Mouse (Mus musculus) heart, embryonic 11.5 days (tissue): ENCODE measurements around the gene Rnaset2a. TPM values are rescaled to one million over a fixed set of nuclear protein-coding genes. Genes with fewer than 3 reads are reported as not detected.
"Not testable (repeated sequence)": the region's sequence is repeated elsewhere in the genome, so short reads cannot be mapped to it uniquely, and the experiment has no call there.

Source experiments
- ATAC-seq: fragments of 200-750 bp; cut with Nextera tagmentation; replicated peaks from 2 replicates; pipeline ENCODE4 v1.8.0; 2017; ENCODE audit warnings: moderate library complexity; ENCODE audit not compliant: insufficient number of reproducible peaks, low FRiP score, low TSS enrichment
- H3K27ac ChIP-seq: fragments of 300-500 bp; sonication (generic); 2 replicates; pipeline ENCODE4 v1.5.1; 2014; ENCODE audit warnings: mild to moderate bottlenecking, low read depth, low read length
- H3K27me3 ChIP-seq: fragments of 300-500 bp; sonication (generic); 2 replicates; pipeline ENCODE4 v1.6.1; 2014; ENCODE audit warnings: mild to moderate bottlenecking, low read length, mixed read lengths; ENCODE audit not compliant: control insufficient read depth, insufficient read depth
- H3K36me3 ChIP-seq: fragments of 300-500 bp; sonication (generic); 2 replicates; pipeline ENCODE4 v1.6.1; 2014; ENCODE audit warnings: mild to moderate bottlenecking, low read length, moderate library complexity, mixed read lengths; ENCODE audit not compliant: control insufficient read depth, insufficient read depth
- H3K4me1 ChIP-seq: fragments of 300-500 bp; sonication (generic); 2 replicates; pipeline ENCODE4 v1.6.1; 2014; ENCODE audit warnings: low read length; ENCODE audit not compliant: control insufficient read depth, insufficient read depth
- H3K4me2 ChIP-seq: fragments of 300-500 bp; sonication (generic); 2 replicates; pipeline ENCODE4 v1.6.1; 2014; ENCODE audit warnings: mild to moderate bottlenecking, moderate library complexity
- H3K4me3 ChIP-seq: fragments of 300-500 bp; sonication (generic); 2 replicates; pipeline ENCODE4 v1.5.1; 2014; ENCODE audit warnings: low read depth, low read length
- H3K9ac ChIP-seq: fragments of 300-500 bp; sonication (generic); 2 replicates; pipeline ENCODE4 v1.6.1; 2014; ENCODE audit warnings: mild to moderate bottlenecking, low read depth, low read length, moderate library complexity
- H3K9me3 ChIP-seq: fragments of 300-500 bp; sonication (generic); replicated peaks from 2 replicates; pipeline ENCODE4 v1.6.1; 2016; ENCODE audit warnings: low read length; ENCODE audit not compliant: control insufficient read depth
- WGBS: fragments of 180-500 bp; shearing (Covaris S2); extraction: QIAGEN DNeasy Blood & Tissue Kit; methylation state at CpG from one replicate; pipeline ENCODE4 v1.1.7; 2014; ENCODE audit not compliant: insufficient replicate concordance; 5-methylcytosine and 5-hydroxymethylcytosine counted together
- polyA plus RNA-seq: library from polyadenylated mRNA; unstranded; fragments of >200 nt; fragmentation: Nextera tagmentation; extraction: Ambion mirVana; gene quantifications from 2 replicates; pipeline ENCODE4 v1.2.1, GENCODE M21; 2014

Rnaset2a gene
- polyA plus RNA-seq, 1 experiment from 2014 or later, result 30.0 TPM

DNA sequence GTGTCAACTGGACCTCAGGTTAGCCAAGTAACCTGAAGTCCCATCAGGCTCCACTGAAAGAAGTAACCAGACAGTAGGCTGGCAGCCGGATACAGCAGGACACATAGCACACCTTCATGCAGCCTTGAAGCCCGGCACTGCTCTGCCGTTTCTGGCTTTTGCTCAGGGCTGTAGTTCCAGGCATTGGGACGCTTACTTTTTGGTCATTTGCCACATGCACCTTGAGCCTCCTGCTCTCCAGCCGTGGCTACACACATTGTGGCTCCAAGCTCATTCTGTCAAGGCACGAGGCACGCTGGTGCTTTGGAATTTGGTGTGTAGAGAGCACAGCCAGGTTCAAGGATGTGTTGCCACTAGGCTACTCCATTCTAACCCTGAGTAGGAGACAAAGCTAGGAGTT is 7.1 kb upstream of the Rnaset2a start:
- H3K4me1 ChIP-seq, H3K36me3 ChIP-seq, H3K4me3 ChIP-seq, H3K27me3 ChIP-seq, ATAC-seq, H3K27ac ChIP-seq, H3K9ac ChIP-seq, H3K9me3 ChIP-seq, H3K4me2 ChIP-seq: not testable (repeated sequence)
- 69% methylated on average over 6 of the region's 7 CpGs for WGBS

DNA sequence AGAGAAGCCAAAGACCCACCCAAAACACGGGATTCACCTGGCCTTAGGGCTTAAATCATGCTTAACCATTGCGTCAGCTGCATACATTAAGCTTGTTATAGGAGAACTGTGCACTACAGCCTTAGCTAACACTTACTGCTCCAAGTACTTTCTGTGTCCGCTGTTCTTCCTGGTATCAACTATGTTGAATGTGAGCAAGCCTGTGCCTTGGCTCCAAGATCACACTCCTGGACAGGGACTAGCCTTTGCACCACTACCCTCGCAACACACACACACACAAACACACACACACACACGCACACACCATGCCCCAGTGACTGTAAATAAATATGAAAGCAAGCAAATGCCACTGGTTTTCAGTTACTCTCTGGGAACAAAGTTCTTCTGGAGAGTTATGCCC is 966 bp downstream of the Rnaset2a start:
- Histone ChIP-seq H3K4me2 (peak overlapping the region; percentile 56), H3K9ac (0 out of 2 replicates have a peak overlapping the region, but pooled peaks have one; percentile 34), H3K4me3 (peak overlapping the region; percentile 52)
- not testable (repeated sequence) for H3K9me3 ChIP-seq, H3K27ac ChIP-seq, H3K27me3 ChIP-seq, H3K36me3 ChIP-seq, H3K4me1 ChIP-seq, ATAC-seq
- 17% methylated on average over 4 of the region's 5 CpGs for WGBS

DNA sequence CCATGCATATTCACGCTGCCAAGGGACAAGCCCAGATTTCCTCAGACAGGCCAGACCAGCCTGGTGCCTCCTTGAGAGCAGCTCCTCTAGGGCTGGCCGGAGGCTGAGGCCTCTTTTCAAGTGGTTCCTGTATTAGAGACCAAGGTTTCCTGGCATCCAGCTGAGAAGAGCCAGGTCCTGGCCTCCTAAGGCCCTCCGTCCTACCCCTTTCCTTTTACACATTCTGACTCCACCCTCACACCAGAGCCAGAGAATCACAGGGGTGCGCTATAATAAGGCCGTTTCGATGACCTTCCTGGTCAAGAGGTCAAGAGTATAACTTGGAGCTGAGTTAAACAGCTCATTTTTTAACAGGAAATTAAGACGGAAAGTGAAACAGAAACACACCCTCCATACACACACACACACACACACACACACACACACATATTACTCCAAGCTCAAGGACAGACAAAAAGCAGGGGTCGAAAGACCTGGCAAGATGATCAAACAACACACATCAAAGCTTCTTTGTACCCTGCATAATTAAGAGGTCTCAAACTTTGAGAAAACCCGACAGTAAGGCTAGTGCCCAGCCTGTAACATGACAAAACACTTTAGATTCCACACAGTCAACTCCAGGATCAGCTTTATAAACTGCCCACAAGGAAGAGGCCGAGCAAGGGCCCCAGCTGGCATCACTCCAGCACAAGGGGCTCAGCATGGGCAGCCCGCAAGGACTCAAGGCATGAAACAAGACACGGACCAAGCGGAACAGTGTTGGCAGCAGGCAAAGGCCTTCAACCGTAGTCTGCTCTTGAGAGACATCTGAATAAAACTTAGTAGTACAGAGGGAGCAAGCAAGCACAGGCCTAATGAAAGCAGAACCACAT is 3.9 kb downstream of the Rnaset2a start:
- H3K4me3 ChIP-seq, ATAC-seq, H3K9me3 ChIP-seq, H3K27me3 ChIP-seq, H3K36me3 ChIP-seq, H3K4me1 ChIP-seq, H3K4me2 ChIP-seq, H3K9ac ChIP-seq, H3K27ac ChIP-seq: not testable (repeated sequence)
- 55% methylated on average over 13 of the region's 14 CpGs for WGBS

- H3K9me3 ChIP-seq, H3K4me3 ChIP-seq, ATAC-seq, H3K9ac ChIP-seq, H3K4me2 ChIP-seq, H3K27me3 ChIP-seq, H3K36me3 ChIP-seq, H3K4me1 ChIP-seq, H3K27ac ChIP-seq: not testable (repeated sequence)
- 72% methylated on average over 3 of the region's 3 CpGs for WGBS
Observed at GRCm38 (mm10) chr17:8140210-8140609, 7.7 kb downstream of the Rnaset2a start.

- not testable (repeated sequence) for H3K36me3 ChIP-seq, H3K9ac ChIP-seq, H3K4me2 ChIP-seq, H3K4me3 ChIP-seq, H3K4me1 ChIP-seq, ATAC-seq, H3K9me3 ChIP-seq, H3K27me3 ChIP-seq, H3K27ac ChIP-seq
- 92% methylated on average over 5 of the region's 5 CpGs for WGBS
Observed at GRCm38 (mm10) chr17:8138116-8138515, 9.8 kb downstream of the Rnaset2a start.

DNA sequence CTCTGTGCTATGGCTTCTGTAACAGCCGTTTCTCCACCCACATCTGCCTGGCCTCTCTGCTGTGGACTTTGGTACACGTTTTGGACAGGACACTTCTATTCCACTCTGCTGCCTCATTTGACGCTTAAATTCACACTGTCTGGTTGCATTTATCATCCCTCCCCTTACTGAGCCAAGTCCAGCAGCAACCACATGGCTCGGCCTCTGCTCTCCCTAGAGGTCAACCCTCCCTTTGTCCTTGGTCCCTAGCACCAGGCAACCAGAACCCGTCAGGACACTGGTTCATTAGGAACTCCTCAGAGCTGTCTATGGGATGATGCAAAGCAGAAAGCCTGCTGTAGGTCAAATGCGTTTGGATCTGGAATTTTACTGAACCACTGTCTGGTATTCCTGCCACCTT is 17.0 kb downstream of the Rnaset2a start:
- H3K9ac ChIP-seq, H3K4me1 ChIP-seq, H3K4me2 ChIP-seq, H3K36me3 ChIP-seq, H3K4me3 ChIP-seq, ATAC-seq, H3K9me3 ChIP-seq, H3K27ac ChIP-seq, H3K27me3 ChIP-seq: not testable (repeated sequence)
- WGBS, result no CpG with 5 or more reads among the region's 6 CpGs

- ATAC-seq, H3K36me3 ChIP-seq, H3K9me3 ChIP-seq, H3K27me3 ChIP-seq, H3K4me1 ChIP-seq, H3K4me2 ChIP-seq, H3K9ac ChIP-seq, H3K4me3 ChIP-seq, H3K27ac ChIP-seq: not testable (repeated sequence)
- 85% methylated on average over 9 of the region's 9 CpGs for WGBS
Observed at GRCm38 (mm10) chr17:8129578-8129977, 18.3 kb downstream of the Rnaset2a start.

- not testable (repeated sequence) for H3K9ac ChIP-seq, H3K9me3 ChIP-seq, ATAC-seq, H3K4me1 ChIP-seq, H3K36me3 ChIP-seq, H3K4me2 ChIP-seq, H3K27me3 ChIP-seq, H3K4me3 ChIP-seq, H3K27ac ChIP-seq
- WGBS, result 80% methylated on average over 1 of the region's 7 CpGs
Observed at GRCm38 (mm10) chr17:8128326-8128993, 19.4 kb downstream of the Rnaset2a start.

DNA sequence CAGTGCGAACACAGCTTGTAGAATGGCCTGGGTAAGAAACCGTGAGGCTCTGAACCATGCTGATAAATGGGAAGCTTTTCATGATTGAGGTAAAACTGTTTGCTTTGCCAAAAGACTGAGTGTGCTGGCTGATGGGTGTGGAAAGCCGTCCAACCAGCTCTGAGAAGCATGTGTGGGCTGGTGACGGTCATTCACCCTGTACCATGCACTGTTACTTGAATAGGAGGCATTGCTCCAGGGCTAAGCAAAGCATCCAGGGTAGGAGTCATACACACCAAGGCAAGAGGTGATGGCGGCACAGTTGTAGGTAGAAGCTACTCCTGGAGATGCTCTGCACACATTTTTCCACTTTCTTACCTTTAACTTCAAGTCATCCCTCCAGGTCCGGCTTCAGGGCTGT is 23.3 kb downstream of the Rnaset2a start:
- not testable (repeated sequence) for ATAC-seq, H3K4me3 ChIP-seq, H3K27me3 ChIP-seq, H3K9ac ChIP-seq, H3K9me3 ChIP-seq, H3K4me2 ChIP-seq, H3K36me3 ChIP-seq, H3K27ac ChIP-seq, H3K4me1 ChIP-seq
- WGBS, result no CpG with 5 or more reads among the region's 6 CpGs
